Mouse (Mus musculus) ovary, postnatal 14 days (tissue): ENCODE results near the gene Acly.

ENCODE experiments used
- DNase-seq: peaks from one replicate; pipeline ENCODE4 v3.0.0; 2022; ENCODE audit warnings: low spot score

Acly gene

DNA sequence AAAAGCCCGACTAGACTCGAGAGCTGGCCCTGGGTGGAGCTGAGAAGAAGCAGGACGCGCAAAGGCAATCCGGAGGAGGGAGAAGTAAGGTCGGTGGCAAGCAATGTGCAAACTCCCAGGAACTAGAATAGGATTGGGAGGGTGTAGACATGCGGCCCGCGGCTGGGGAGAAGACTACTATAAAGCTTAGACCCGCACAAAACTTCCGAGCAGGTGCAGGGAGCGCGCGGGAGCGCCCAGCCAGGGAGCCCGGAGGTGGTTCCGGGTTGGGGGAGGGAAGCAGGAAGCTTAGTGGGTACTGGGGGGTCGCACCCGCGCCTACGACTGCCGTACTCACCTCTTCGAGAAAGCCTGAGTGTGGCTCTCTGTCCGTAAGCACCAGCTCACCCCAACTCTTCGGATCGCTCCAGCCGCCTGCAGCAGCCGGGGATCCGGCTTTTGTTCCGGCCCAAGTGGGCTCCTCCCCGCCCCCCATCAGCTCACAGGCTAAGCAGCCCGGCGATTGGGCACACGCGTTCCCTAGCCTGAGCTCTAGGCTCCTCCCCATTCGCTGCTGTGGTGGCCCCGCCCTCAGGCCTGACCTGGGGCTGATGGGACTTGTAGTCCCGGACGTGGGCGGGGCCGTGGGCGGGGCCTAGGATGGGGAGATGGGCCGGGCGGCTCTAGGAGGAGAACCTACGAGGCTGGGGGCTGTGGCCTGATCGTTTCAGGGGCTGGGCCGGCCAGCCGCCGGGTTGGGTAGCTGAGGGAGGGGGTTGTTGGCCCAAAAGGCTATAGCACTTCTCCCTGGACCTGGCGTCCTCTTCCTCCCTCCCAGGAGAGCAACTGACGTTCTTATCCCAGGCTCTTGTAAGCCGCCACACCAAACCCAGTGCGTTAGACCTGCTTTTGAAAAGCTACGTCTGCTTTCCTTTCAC is at the start of gene Acly:
Gene Acly, minus strand, starts transcription at position 543 of the 917 bp plus-strand sequence.
- peak; percentile 95 for DNase-seq

- DNase-seq: no peak
Observed at GRCm38 (mm10) chr11:100576256-100576655, 48.5 kb upstream of the Acly start.

DNA sequence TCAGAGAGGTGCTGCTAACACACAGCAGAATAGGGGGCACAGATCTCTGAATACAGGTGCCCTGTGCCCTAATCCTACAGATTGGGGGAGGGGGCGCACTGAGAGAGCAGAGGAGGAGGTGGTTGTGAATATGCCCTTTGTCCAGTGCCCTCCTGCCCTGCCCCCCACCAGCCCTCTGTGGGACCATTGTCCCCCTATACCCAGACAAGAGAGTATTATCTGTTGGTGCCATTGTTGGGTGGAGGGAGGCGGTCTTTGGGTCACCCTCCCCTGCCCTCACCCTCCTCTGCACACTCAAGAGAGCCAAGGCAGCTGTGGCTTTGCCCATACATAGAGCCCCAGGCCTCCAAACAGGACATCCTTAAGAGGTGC is 47.7 kb upstream of the Acly start:
- no peak for DNase-seq

- peak; percentile 66 for DNase-seq
Observed at GRCm38 (mm10) chr11:100574708-100575483, 47.1 kb upstream of the Acly start, which contains the start of gene Cnp. TSS of gene Cnp (plus strand) at chr11:100574904.

DNA sequence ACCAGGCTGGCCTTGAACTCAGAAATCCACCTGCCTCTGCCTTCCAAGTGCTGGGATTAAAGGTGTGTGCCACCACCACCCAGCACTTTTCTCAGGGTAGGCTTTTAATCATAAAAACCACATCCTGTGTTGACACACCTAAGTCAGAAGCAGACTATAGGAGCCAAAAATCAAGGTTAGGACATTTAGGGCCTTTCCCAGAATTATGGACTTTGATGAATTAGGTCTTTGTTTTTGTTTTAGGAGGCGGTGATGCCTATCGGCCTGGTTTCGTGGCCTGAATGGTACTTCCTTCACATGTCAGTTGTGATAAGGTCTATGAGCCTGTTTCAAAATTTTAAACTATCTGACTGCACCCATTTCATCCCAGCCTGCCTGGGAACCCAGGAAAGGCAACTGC is 46.4 kb upstream of the Acly start:
- DNase-seq: no peak

- no peak for DNase-seq
Observed at GRCm38 (mm10) chr11:100571202-100571567, 43.4 kb upstream of the Acly start.

- DNase-seq: peak; percentile 81
Observed at GRCm38 (mm10) chr11:100570430-100571201, 42.8 kb upstream of the Acly start.

GRCm38 (mm10) chr11:100569789-100570188 is 42.0 kb upstream of the Acly start:
- no peak for DNase-seq

DNA sequence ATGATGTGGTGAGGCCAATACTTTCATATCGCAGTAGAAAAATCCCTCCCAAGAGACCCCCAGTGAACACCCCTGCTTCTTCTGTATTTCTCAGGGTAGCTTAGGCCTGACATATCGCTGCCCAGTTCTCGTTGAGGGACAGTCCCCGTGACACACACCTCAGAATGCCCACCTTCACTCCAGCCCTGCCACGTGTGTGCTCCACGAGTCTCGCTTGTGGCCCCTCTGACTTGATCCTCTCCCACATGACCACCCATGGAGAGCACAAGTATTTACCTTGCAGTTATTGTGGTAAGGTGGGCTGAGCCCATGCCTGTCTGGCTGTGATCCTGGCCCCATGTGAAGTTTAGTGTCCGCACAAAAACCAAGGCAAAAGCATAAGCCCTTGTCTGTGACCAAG is 40.9 kb upstream of the Acly start:
- no peak for DNase-seq

DNA sequence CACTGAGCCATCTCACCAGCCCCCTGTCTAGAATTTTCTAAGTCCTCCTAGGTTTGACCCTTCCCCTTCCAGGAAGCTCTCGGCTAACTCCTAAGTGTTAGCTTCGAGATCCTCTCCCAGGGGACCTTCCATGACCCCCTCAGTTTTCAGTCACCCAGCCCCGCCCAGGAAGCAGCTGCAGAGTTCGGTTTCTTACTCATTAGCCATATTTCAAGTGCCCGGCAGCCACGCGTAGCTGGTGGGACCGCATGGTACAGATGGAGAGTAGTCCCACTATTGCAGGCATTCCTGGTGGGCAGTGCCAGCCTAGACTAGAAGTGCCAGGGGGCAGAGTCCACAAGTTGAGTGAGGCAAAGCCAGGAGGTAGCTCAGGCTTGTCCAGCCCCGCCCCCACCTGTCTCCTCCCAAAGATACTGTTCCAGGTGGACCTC is 40.0 kb upstream of the Acly start:
- DNase-seq: no peak

- DNase-seq: no peak
Observed at GRCm38 (mm10) chr11:100567229-100567628, 39.4 kb upstream of the Acly start.

- no peak for DNase-seq
Observed at GRCm38 (mm10) chr11:100564703-100565102, 36.9 kb upstream of the Acly start.

DNA sequence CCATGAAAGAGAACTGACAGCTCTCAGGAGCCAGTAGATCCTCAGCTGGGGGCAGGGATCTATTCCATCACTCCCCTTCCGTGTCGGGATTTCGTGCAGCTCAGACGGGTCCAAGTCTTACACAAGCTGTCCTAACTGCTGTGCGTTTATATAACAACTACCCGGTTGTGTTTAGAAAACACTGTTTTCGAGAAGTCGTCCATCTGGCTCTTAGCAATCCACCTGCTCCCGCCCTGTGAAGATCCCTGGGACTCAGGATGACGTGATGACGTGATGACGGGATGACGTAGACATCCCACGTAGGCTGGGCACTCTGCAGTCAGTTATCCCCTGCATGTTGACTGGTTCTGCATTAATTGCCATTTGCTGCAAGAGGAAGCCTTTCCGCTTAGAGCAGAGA is 36.5 kb upstream of the Acly start:
- no peak for DNase-seq

GRCm38 (mm10) chr11:100561748-100562147 is 33.9 kb upstream of the Acly start:
- no peak for DNase-seq

DNA sequence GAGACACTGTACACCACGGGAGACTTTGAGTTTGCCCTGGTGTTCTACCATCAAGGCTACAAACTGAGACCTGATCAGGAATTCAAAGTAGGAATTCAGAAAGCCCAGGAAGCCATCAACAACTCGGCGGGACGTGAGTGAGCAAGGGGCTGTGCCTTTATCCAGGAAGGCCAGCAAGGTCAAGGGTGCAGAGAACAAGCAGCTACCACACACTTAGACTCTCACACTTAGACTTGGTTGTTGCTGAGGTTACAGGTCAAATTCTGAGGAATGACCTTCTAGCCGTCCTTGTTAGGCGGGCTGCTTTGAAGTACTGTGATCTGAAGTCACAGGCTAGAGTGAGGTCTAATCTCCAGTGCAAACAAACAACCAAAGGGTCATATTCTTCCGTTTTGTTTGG is 31.7 kb upstream of the Acly start:
- DNase-seq: no peak

DNA sequence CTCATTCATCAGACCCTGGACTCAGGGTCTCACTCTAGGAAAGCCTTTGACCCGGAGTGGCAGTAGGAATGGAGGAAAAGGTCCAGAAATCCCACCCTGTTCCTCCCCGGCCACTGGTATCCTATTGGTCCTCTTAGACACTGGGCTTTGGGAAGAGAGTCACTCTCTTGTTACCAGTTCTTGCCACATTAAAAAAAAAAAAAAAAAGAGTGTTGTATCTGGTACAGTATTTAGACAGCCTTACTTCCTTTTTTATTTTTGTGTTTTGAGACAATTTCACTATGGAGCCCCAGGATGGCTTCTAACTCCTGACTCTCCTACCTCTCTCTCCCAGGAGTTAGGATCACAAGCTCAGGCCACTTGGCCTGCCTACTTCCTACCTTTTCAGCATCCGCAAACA is 29.8 kb upstream of the Acly start:
- no peak for DNase-seq

GRCm38 (mm10) chr11:100555583-100555982 is 27.8 kb upstream of the Acly start:
- peak; percentile 45 for DNase-seq

DNA sequence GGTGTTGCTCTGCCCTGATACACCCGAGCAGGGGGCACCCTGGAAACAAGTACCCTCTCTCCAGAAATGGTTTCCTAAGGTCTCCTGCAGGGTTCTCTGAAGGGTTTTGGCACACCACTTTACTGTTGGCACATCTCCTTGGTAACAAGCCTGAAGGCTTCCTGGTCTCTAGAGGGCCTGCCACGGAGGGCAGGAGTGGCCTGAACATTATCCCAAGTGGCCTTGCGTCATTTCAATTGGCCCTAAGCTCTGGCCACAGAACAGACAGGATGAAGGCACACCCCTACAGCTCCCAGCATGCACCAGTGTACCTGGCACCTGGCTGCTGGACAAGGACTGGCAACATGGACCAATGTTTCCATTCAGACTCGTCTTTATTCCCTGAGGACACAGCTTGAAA is 25.0 kb upstream of the Acly start:
- DNase-seq: no peak

DNA sequence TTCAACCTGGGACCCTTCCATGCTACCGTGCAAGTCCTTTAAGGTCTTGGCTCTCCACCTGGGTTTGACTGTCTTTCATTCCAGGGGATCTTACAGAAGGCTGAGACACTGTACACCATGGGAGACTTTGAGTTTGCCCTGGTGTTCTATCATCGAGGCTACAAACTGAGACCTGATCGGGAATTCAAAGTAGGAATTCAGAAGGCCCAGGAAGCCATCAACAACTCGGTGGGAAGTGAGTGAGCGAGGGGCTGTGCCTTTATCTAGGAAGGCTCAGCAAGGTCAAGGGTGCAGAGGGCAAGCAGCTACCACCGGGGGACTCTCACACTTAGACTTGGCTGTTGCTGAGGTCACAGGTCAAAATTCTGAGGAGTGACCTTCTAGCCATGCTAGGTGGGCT is 22.3 kb upstream of the Acly start:
- no peak for DNase-seq

DNA sequence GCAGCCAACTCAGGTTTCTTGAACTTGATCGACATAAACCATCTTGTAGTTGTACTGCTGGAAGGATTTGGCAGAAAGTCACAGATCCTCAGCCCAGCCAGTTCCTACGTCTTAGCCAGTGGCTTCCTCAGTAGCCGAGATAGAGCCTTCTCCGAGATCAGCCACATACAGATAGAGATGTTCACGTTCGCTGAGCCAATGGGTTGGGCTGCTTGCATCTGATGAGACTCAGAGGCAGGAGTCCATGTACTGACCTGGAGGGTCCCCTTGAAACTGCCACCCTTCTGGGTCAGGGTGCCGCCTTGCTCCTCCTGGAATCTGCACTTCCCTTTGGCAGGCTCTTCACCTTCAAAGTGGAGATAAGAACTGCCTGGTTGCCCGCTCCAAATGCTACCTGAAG is 21.7 kb upstream of the Acly start:
- no peak for DNase-seq

- DNase-seq: no peak
Observed at GRCm38 (mm10) chr11:100548141-100548540, 20.3 kb upstream of the Acly start.

DNA sequence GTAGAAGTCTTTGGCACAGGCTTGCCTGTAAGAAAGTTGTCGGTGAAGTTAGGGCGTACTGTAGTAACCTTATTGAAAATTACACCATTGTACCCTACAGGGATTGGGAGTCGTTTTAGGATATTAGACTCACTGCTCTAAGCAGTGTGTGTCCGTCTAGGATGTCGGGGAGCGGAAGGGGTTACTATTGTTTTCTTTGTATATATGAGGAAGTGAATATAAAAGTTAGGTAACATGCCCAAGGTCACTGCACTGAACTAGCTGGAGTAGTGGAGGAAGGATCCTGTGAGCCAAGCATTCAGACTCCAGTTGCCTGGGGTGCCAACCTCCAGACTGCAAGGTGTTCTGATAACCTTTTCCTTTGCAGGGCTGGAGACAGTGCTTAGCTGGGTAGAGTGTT is 19.2 kb upstream of the Acly start:
- DNase-seq: no peak

GRCm38 (mm10) chr11:100545746-100546085 is 17.9 kb upstream of the Acly start:
- DNase-seq: no peak
